Mouse (Mus musculus) erythroblast, embryonic 14.5 days (primary cell): Measurements from ENCODE around the gene Prickle2.

Source experiments
- GATA1 ChIP-seq: IDR thresholded peaks from 2 replicates; pipeline ENCODE4 v1.6.1; 2012; ENCODE audit warnings: low read length, inconsistent platforms, mixed read lengths
- TAL1 ChIP-seq: IDR thresholded peaks from 3 replicates; pipeline ENCODE4 v1.6.1; 2012; ENCODE audit warnings: low read length, inconsistent platforms, mixed read lengths

- no peak for TF ChIP-seq TAL1
- no peak for TF ChIP-seq GATA1
Measured at GRCm38 (mm10) chr6:92407259-92407658, 298.7 kb downstream of the Prickle2 start.
